Mouse (Mus musculus) testis, adult 2 months (tissue): ENCODE measurements at regions not wholly inside any gene's neighbourhood (a gene's known extent, or its start where the extent isn't known, plus 50 kb on each side); places are given as distances from the start of the nearest gene placed in this dataset.

Source experiments
- H3K27ac ChIP-seq: fragments of 200-500 bp; 2 replicates; pipeline ENCODE4 v1.5.1; 2012; ENCODE audit warnings: low read depth, low read length; ENCODE audit not compliant: control insufficient read depth, insufficient read depth
- H3K27me3 ChIP-seq: fragments of 200-500 bp; 2 replicates; pipeline ENCODE4 v1.6.1; 2012; ENCODE audit warnings: mild to moderate bottlenecking, low read length, moderate library complexity; ENCODE audit not compliant: control insufficient read depth, insufficient read depth
- H3K36me3 ChIP-seq: fragments of 200-500 bp; 2 replicates; pipeline ENCODE4 v1.6.1; 2012; ENCODE audit warnings: mild to moderate bottlenecking, low read length; ENCODE audit not compliant: control insufficient read depth, insufficient read depth
- H3K4me1 ChIP-seq: fragments of 200-500 bp; 2 replicates; pipeline ENCODE4 v1.6.1; 2012; ENCODE audit warnings: low read length; ENCODE audit not compliant: control insufficient read depth, insufficient read depth
- H3K4me3 ChIP-seq: fragments of 200-500 bp; 2 replicates; pipeline ENCODE4 v1.5.1; 2012; ENCODE audit warnings: low read depth, mild to moderate bottlenecking, low read length, moderate library complexity, mixed read lengths; ENCODE audit not compliant: control insufficient read depth
- CTCF ChIP-seq: fragments of 200-500 bp; IDR thresholded peaks from 2 replicates; pipeline ENCODE4 v1.5.1; 2012; ENCODE audit warnings: low read depth, mild to moderate bottlenecking, inconsistent platforms, low read length, moderate library complexity; ENCODE audit not compliant: control insufficient read depth, insufficient read depth, insufficient replicate concordance
- POLR2A ChIP-seq: fragments of 200-500 bp; IDR thresholded peaks from 2 replicates; pipeline ENCODE4 v1.6.1; 2012; ENCODE audit warnings: low read depth, mild to moderate bottlenecking, inconsistent platforms, low read length, moderate library complexity; ENCODE audit not compliant: control insufficient read depth

GRCm38 (mm10) chr17:9484098-9484497, 62.2 kb downstream of the Gm17728 start:
- Histone ChIP-seq H3K4me3 (no peak overlapping the region), H3K27ac (no peak overlapping the region), H3K36me3 (no peaks in the 10 kb centered on the region), H3K4me1 (no peaks in the 10 kb centered on the region), H3K27me3 (no peaks in the 10 kb centered on the region)
- TF ChIP-seq POLR2A (no peak), CTCF (peak; percentile 84; the same call in 1 of the 2 replicates)

- no peaks in the 10 kb centered on the region for H3K27me3 ChIP-seq
- TF ChIP-seq POLR2A (no peak), CTCF (no peak)
- no peaks in the 10 kb centered on the region for H3K36me3 ChIP-seq
Measured at GRCm38 (mm10) chr17:9484566-9484965, 62.7 kb downstream of the Gm17728 start.

GRCm38 (mm10) chr17:9529340-9529739, 107.5 kb downstream of the Gm17728 start:
- Histone ChIP-seq H3K4me3 (no peak overlapping the region), H3K4me1 (no peaks in the 10 kb centered on the region), H3K27ac (no peak overlapping the region), H3K36me3 (no peaks in the 10 kb centered on the region), H3K27me3 (no peaks in the 10 kb centered on the region)
- no peak for TF ChIP-seq CTCF
- no peak for TF ChIP-seq POLR2A

More at GRCm38 (mm10) chr17:9484566-9484965, 62.7 kb downstream of the Gm17728 start:
- Histone ChIP-seq H3K4me3 (no peak overlapping the region), H3K4me1 (no peaks in the 10 kb centered on the region), H3K27ac (no peak overlapping the region)

GRCm38 (mm10) chr17:9536090-9536489, 114.2 kb downstream of the Gm17728 start:
- H3K27ac ChIP-seq: no peak overlapping the region
- H3K4me1 ChIP-seq: peaks cover 4% of the 10 kb centered on the region
- H3K27me3 ChIP-seq: no peaks in the 10 kb centered on the region
- TF ChIP-seq POLR2A (no peak), CTCF (no peak)
- no peak overlapping the region for H3K4me3 ChIP-seq
- no peaks in the 10 kb centered on the region for H3K36me3 ChIP-seq

- Histone ChIP-seq H3K27ac (no peak overlapping the region), H3K27me3 (no peaks in the 10 kb centered on the region), H3K4me1 (peaks cover 4% of the 10 kb centered on the region), H3K36me3 (no peaks in the 10 kb centered on the region), H3K4me3 (no peak overlapping the region)
- TF ChIP-seq CTCF: no peak
- no peak for TF ChIP-seq POLR2A
Measured at GRCm38 (mm10) chr17:9538371-9538770, 116.5 kb downstream of the Gm17728 start.

GRCm38 (mm10) chr17:9540156-9540555, 118.3 kb downstream of the Gm17728 start:
- Histone ChIP-seq H3K4me3 (no peak overlapping the region), H3K4me1 (peaks cover 4% of the 10 kb centered on the region), H3K36me3 (no peaks in the 10 kb centered on the region), H3K27me3 (no peaks in the 10 kb centered on the region), H3K27ac (no peak overlapping the region)
- TF ChIP-seq POLR2A (no peak), CTCF (no peak)

- Histone ChIP-seq H3K27ac (no peak overlapping the region), H3K27me3 (no peaks in the 10 kb centered on the region), H3K4me3 (no peak overlapping the region), H3K36me3 (no peaks in the 10 kb centered on the region), H3K4me1 (no peaks in the 10 kb centered on the region)
- TF ChIP-seq POLR2A (no peak), CTCF (no peak)
Measured at GRCm38 (mm10) chr17:9543224-9543797, 121.5 kb downstream of the Gm17728 start.
